Mouse (Mus musculus) intestine, embryonic 14.5 days (tissue): ENCODE results near the gene Gpat3. TPM values are rescaled to one million over a fixed set of nuclear protein-coding genes. Genes with fewer than 3 reads are reported as not detected.

Experiments used
- ATAC-seq: fragments of 200-750 bp; cut with Nextera tagmentation; replicated peaks from 2 replicates; pipeline ENCODE4 v1.8.0; 2017; ENCODE audit warnings: low read depth, moderate number of reproducible peaks, moderate TSS enrichment, moderate library complexity; ENCODE audit not compliant: low FRiP score, low TSS enrichment
- DNase-seq: peaks from one replicate; pipeline ENCODE4 v3.0.0-alpha.2; 2018; ENCODE audit warnings: low spot score
- H3K27ac ChIP-seq: fragments of 300-500 bp; sonication (generic); 2 replicates; pipeline ENCODE4 v1.5.1; 2014; ENCODE audit warnings: low read depth, mild to moderate bottlenecking, control low read depth
- H3K27me3 ChIP-seq: fragments of 300-500 bp; sonication (generic); replicated peaks from 2 replicates; pipeline ENCODE4 v1.6.1; 2014; ENCODE audit warnings: low read length, control low read depth; ENCODE audit not compliant: control insufficient read depth, insufficient read depth
- H3K36me3 ChIP-seq: fragments of 300-500 bp; sonication (generic); 2 replicates; pipeline ENCODE4 v1.6.1; 2014; ENCODE audit warnings: low read length, control low read depth; ENCODE audit not compliant: control insufficient read depth, insufficient read depth
- H3K4me1 ChIP-seq: fragments of 300-500 bp; sonication (generic); replicated peaks from 2 replicates; pipeline ENCODE4 v1.6.1; 2014; ENCODE audit warnings: low read length, control low read depth, mixed read lengths; ENCODE audit not compliant: control insufficient read depth, insufficient read depth
- H3K4me2 ChIP-seq: fragments of 300-500 bp; sonication (generic); 2 replicates; pipeline ENCODE4 v1.6.1; 2014; ENCODE audit warnings: low read length
- H3K4me3 ChIP-seq: fragments of 300-500 bp; sonication (generic); 2 replicates; pipeline ENCODE4 v1.5.1; 2014; ENCODE audit warnings: low read depth, low read length, control low read depth, mixed read lengths
- H3K9ac ChIP-seq: fragments of 300-500 bp; sonication (generic); 2 replicates; pipeline ENCODE4 v1.6.1; 2014; ENCODE audit warnings: mild to moderate bottlenecking, low read length
- H3K9me3 ChIP-seq: fragments of 300-500 bp; sonication (generic); 2 replicates; pipeline ENCODE4 v1.6.1; 2016; ENCODE audit warnings: low read length, control low read depth; ENCODE audit not compliant: control insufficient read depth
- WGBS: fragments of 180-500 bp; shearing (Covaris S2); extraction: QIAGEN DNeasy Blood & Tissue Kit; methylation state at CpG from one replicate; pipeline ENCODE4 v1.1.7; 2014; 5-methylcytosine and 5-hydroxymethylcytosine counted together
- polyA plus RNA-seq: library from polyadenylated mRNA; unstranded; fragments of >200 nt; fragmentation: Nextera tagmentation; extraction: Ambion mirVana; gene quantifications from 2 replicates; pipeline ENCODE4 v1.2.1, GENCODE M21; 2014

Gpat3 gene
- polyA plus RNA-seq, 1 experiment from 2014 or later = 2.7 TPM

DNA sequence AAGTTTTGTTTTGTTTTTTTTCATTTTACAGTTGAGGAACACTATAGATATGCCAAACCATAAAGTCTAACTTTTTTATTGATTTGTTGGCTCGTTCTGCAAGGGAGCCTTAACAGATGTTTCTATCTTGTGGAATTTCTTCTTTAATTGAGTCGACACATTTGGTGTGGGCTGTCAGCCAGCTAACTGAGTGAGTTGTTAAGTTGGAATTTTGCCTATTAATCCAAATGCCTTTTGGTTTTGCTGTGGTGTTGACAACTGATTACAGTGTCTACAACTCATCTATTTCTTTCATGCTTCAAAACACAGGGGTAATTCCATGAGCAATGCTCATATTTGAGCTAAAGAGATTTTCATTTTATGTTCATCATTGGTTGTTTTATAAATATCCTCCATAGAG, 20.7 kb downstream of the Gpat3 start:
- Histone ChIP-seq H3K9ac (no peak overlapping the region), H3K4me2 (no peak overlapping the region), H3K27me3 (no peaks in the 10 kb centered on the region), H3K27ac (no peak overlapping the region), H3K4me3 (no peak overlapping the region), H3K4me1 (no peaks in the 10 kb centered on the region), H3K9me3 (no peaks in the 10 kb centered on the region), H3K36me3 (no peaks in the 10 kb centered on the region)
- ATAC-seq (no peak), DNase-seq (no peak)
- WGBS = 61% methylated on average over 2 of the region's 2 CpGs

DNA sequence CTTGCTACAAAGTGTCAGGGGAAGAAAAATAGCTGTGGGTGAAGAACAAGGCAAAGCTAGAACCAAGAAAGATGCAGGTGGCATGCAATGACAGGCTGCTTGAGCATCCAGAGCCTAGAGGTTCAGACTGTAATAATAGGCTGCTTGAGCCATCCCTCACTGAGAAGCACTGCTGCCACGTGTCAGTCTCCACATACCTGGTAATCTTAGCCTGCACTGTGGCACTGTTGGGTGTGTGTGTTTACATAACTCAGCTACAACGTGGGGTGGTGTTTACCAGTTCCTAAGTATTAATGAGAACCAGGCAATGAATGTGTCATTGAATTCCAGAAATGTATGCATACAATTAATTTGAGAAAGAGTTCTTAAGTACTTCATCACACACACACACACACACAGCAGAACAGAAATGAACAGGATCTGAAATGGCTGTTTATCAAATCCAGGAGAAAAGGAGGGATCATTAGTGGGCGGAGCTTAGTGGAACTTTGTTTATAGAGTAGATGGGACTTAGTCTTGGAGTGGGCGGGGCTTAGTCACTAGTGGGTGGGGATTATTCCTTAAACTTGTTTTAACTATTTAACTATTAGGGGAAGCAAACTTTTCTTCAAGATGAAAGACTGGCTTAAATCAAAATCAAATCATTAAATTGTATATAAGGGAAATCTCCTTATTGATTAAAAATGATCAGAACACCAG, 23.8 kb downstream of the Gpat3 start:
- Histone ChIP-seq H3K9ac (no peak overlapping the region), H3K36me3 (no peaks in the 10 kb centered on the region), H3K4me1 (no peaks in the 10 kb centered on the region), H3K27me3 (no peaks in the 10 kb centered on the region), H3K27ac (no peak overlapping the region), H3K4me2 (no peak overlapping the region), H3K4me3 (no peak overlapping the region), H3K9me3 (no peaks in the 10 kb centered on the region)
- WGBS = 59% methylated on average over 4 of the region's 4 CpGs
- no peak for DNase-seq
- ATAC-seq = no peak

DNA sequence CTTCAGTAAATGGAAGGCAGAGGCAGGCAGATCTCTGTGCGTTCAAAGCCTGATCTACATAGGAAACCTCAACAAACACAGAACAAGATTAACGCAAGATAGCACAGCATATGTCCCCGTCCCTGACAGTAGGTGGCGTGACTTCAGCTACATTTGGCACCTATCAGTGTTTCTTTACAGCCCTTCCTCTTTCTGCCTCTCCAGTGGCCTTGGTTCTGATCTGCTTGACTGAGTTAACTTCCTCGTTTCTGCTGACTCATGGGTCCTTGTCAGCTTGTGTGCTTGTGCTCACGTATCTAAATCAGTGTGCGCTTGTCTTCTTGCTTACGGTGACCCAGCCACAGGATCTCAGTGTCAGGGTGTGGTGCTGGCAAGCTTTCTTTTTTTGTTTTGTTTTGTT, 26.5 kb downstream of the Gpat3 start:
- no peak for DNase-seq
- Histone ChIP-seq H3K4me3 (no peak overlapping the region), H3K36me3 (no peaks in the 10 kb centered on the region), H3K9me3 (no peaks in the 10 kb centered on the region), H3K4me1 (no peaks in the 10 kb centered on the region; the same call in 1 of the 2 replicates), H3K27ac (no peak overlapping the region), H3K4me2 (no peak overlapping the region), H3K9ac (no peak overlapping the region), H3K27me3 (no peaks in the 10 kb centered on the region)
- 88% methylated on average over 8 of the region's 8 CpGs for WGBS
- ATAC-seq = no peak

DNA sequence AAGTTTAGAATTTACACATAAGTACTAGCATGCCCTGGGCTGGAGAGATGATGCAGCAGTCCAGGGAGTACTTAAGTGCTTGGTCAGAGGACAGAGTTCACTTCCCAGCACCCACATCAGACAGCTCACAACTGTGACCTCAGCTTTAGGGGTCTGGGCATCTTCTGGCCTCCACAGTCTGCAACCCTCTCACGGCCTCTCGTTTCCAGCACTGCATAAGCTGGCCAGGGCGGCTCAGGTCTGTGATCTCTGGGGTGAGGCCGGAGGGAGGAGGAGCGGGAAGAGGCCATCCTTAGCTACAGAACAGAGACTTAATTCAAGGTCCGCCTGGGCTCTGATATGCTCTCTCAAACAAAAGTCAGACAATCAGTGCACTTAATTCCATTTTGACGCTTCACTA, 29.2 kb downstream of the Gpat3 start:
- 68% methylated on average over 7 of the region's 7 CpGs for WGBS
- H3K27ac ChIP-seq = no peak overlapping the region
- H3K9me3 ChIP-seq = no peaks in the 10 kb centered on the region
- no peaks in the 10 kb centered on the region for H3K27me3 ChIP-seq
- DNase-seq (no peak), ATAC-seq (no peak)
- no peak overlapping the region for H3K9ac ChIP-seq
- H3K4me3 ChIP-seq = no peak overlapping the region
- no peaks in the 10 kb centered on the region; the same call in 1 of the 2 replicates for H3K4me1 ChIP-seq
- no peaks in the 10 kb centered on the region for H3K36me3 ChIP-seq
- H3K4me2 ChIP-seq = no peak overlapping the region

DNA sequence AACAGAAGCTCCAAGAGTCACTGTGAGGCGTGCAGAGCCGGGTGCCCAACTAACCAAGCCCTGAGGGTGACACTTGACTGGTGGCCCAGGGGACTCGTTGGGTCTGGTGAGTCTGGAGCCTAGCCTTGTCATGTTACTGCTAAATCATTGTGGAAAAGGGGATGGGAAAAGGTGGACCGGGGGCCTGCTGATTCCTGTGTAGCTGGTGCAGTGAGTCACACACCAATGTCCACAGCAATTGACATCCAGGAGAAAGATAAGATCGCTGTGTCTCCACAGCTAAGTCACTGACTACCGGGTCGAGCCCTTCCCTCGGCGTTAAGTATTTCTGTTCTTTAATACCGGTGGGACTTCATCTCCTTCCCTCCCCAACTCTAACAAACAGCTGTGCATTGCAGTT, 29.7 kb downstream of the Gpat3 start:
- no peaks in the 10 kb centered on the region for H3K9me3 ChIP-seq
- 62% methylated on average over 10 of the region's 10 CpGs for WGBS
- H3K27me3 ChIP-seq = no peaks in the 10 kb centered on the region
- H3K9ac ChIP-seq = no peak overlapping the region
- no peaks in the 10 kb centered on the region; the same call in 1 of the 2 replicates for H3K4me1 ChIP-seq
- no peak overlapping the region for H3K4me2 ChIP-seq
- no peak for DNase-seq
- no peak for ATAC-seq
- no peaks in the 10 kb centered on the region for H3K36me3 ChIP-seq
- H3K4me3 ChIP-seq = no peak overlapping the region
- H3K27ac ChIP-seq = no peak overlapping the region

DNA sequence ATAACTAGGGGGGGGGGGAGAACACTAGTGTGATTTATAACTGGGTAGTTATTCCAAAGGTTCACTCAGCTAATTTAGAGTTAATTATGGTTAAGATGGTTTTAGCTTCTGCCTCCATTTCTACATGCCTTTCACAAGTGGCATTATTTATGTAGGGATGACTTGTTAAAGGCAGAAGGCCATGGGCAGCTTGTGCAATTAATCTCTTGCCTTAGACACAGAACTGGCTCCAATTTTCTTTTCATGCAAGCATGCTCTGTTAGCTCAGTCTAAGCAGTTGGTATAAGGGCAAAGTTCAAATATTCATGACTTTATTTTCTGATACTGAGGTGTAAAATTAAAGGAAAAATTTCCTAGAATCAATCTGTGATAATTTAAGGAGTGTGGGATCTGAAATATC, 31.5 kb downstream of the Gpat3 start:
- H3K9ac ChIP-seq = no peak overlapping the region
- DNase-seq = no peak
- no peak overlapping the region for H3K27ac ChIP-seq

DNA sequence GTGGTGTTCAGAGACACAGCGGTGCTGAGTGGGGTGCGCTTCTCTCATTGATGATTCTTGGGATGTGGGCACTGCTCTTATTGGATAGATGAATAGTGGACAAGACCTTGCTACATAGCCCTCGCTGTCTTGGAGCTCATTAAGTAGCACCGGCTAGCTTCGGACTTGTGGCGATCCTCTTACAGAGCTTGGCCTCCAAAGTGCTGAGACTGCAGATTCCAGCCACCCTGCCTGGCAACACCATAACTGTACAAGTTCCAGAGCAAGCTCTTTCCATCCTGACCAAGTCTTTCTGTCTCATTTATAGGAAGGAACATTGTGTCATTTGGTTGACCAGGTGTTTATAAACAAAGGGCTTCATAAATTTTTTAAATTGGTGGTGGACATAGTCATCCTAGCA, 39.7 kb downstream of the Gpat3 start:
- ATAC-seq = no peak
- H3K27ac ChIP-seq = no peak overlapping the region
- no peak overlapping the region for H3K4me2 ChIP-seq
- no peak overlapping the region for H3K4me3 ChIP-seq
- no peak for DNase-seq
- no peak overlapping the region for H3K9ac ChIP-seq
- 87% methylated on average over 6 of the region's 6 CpGs for WGBS
- no peaks in the 10 kb centered on the region for H3K36me3 ChIP-seq
- no peaks in the 10 kb centered on the region for H3K27me3 ChIP-seq
- no peaks in the 10 kb centered on the region for H3K4me1 ChIP-seq
- no peaks in the 10 kb centered on the region for H3K9me3 ChIP-seq

More for the DNA sequence above, 31.5 kb downstream of the Gpat3 start:
- Histone ChIP-seq H3K4me1 (no peaks in the 10 kb centered on the region; the same call in 1 of the 2 replicates), H3K9me3 (no peaks in the 10 kb centered on the region), H3K27me3 (no peaks in the 10 kb centered on the region), H3K36me3 (no peaks in the 10 kb centered on the region), H3K4me3 (no peak overlapping the region), H3K4me2 (no peak overlapping the region)
- no peak for ATAC-seq

DNA sequence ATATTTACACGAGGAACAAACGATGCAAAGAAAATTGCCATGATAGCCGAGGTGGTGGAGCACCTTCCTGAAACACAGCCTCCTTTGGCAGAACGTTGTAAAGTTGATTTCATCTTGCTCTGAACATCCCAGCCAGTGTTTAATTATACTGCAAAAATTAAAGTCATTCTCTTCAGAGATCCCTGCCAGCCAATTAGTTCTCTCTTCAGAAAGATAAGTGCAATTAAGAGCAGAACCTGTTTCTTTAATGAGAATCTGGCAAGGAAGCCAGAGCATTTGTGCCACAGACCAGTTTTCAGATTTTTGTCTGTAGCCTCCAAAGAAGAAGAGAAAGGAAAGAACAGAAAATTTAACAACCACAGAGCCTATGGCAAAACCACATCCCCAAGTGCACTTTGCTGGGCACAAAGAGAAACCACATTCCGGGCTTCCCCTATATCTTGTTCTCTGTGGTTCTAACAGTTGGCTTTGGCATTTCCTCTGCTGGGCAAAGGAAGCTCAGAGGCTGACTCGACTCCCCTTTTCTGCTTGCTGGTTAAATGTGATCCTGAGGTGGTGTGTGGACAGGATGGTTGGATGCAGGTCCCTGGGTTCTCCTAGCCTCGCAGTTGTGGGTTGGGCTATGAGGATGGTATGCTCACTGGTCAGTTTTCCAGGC, 40.9 kb downstream of the Gpat3 start:
- H3K9me3 ChIP-seq = no peaks in the 10 kb centered on the region
- no peak overlapping the region for H3K27ac ChIP-seq
- H3K4me2 ChIP-seq = no peak overlapping the region
- H3K9ac ChIP-seq = no peak overlapping the region
- 86% methylated on average over 7 of the region's 7 CpGs for WGBS
- ATAC-seq (no peak), DNase-seq (no peak)
- no peak overlapping the region for H3K4me3 ChIP-seq
- H3K27me3 ChIP-seq = no peaks in the 10 kb centered on the region
- no peaks in the 10 kb centered on the region for H3K36me3 ChIP-seq
- no peaks in the 10 kb centered on the region for H3K4me1 ChIP-seq

DNA sequence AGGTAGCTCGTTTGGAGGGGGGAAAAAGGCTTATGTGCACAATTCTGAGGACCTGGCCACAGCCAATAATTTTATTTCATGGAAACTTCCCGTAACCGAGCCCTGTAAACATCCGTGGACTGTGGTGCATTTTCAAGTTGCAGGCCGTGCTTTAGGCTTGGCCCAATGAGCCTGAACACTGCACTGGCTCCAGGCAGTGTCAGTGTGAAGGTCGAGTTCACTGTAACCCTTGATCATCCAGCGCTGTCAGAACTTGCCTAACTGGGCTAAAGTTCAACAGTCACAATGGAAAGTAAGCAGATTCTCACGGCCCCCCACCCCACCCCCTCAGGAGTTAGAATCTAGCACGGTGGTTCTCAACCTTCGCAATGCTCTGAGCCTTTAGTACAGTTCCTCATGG, 50.7 kb downstream of the Gpat3 start:
- H3K27ac ChIP-seq = no peak overlapping the region
- H3K4me3 ChIP-seq = no peak overlapping the region
- H3K9me3 ChIP-seq = no peaks in the 10 kb centered on the region
- ATAC-seq (no peak), DNase-seq (no peak)
- H3K9ac ChIP-seq = no peak overlapping the region
- H3K27me3 ChIP-seq = no peaks in the 10 kb centered on the region
- H3K4me1 ChIP-seq = no peaks in the 10 kb centered on the region
- no peaks in the 10 kb centered on the region for H3K36me3 ChIP-seq
- 75% methylated on average over 10 of the region's 10 CpGs for WGBS
- no peak overlapping the region for H3K4me2 ChIP-seq
